Mouse (Mus musculus) granulocyte monocyte progenitor cell, adult 5-6 weeks (primary cell): ENCODE results near the gene Nanos2. TPM values are rescaled to one million over a fixed set of nuclear protein-coding genes. Genes with fewer than 3 reads are reported as not detected.

Source experiments
- ATAC-seq: replicated peaks from 2 replicates; pipeline ENCODE4 v1.8.0; 2016; ENCODE audit warnings: mild to moderate bottlenecking, moderate TSS enrichment, inconsistent platforms; ENCODE audit not compliant: poor library complexity, severe bottlenecking
- total RNA-seq, 2 experiments: library from RNA; stranded (forward) in 1 of 2; stranded (reverse) in 1 of 2; fragments of 200-712, 200-1000 nt in 1 of 2; fragments of >200 nt in 1 of 2; fragmentation: Nextera tagmentation in 1 of 2; gene quantifications; 2 replicates each; pipeline ENCODE4 v1.2.3; 2014 to 2017

The Nanos2 gene
- total RNA-seq, 2 experiments from 2014 or later = not detected

DNA sequence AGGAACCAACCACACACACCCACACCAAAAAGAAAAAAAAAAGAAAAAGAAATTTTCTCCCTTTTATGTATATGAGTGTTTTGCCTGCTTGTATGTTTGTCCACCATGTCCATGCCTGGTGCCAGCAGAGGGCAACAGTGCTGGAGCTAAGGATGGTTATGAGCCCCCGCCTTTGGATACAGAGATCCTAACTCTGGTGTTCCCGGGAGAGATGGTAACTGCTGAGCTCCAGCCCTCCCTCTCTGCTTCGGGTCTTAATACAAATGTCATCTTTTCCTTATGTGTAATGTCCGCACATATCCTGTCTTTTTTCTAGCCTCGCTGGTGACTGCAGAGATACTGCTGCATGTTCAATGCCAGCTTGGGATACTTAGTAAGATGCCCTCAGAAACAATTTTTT lies 2.8 kb downstream of the Nanos2 start:
- no peak for ATAC-seq

DNA sequence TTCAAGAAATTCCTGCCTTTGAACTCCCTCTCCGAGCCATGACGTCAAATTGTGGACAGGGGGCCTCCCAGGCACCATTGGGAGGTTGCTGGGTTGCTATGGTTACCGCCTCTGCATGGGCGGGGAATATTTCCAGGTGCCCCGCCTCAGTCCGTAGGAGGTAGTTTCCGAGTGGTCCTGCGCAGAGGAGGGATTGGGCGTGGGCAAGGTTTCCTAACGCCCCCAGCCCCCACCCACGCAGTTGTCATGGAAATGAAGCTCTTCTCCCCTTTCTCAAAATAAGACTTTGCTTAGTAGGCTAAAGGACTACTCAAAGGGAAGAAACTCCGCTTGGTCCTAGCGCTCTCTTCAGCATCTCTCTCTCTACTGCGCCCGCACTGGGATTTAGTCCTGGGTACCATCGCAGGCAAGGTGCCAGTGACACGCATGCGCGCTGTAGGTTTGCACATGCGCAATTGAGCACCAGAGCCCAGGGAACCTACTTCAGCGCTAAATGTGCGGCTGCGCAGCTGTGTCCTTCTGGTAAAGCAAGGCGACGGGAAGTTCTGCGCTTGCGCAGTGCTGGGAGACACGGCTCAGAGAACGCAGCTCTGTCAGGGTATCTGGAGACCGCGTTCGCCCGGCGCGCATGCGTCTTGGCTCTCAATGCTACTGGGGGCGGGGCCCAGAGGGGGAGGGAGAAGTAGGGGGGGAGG lies 3.5 kb downstream of the Nanos2 start, which contains the start of gene Mypop:
Gene Mypop, plus strand, starts transcription at position 645 of the 695 bp plus-strand sequence.
- ATAC-seq = peak; percentile 86

- no peak for ATAC-seq
Measured at GRCm38 (mm10) chr7:18991660-18992293, 4.6 kb downstream of the Nanos2 start.

- no peak for ATAC-seq
Measured at GRCm38 (mm10) chr7:18992294-18992675, 5.1 kb downstream of the Nanos2 start.

DNA sequence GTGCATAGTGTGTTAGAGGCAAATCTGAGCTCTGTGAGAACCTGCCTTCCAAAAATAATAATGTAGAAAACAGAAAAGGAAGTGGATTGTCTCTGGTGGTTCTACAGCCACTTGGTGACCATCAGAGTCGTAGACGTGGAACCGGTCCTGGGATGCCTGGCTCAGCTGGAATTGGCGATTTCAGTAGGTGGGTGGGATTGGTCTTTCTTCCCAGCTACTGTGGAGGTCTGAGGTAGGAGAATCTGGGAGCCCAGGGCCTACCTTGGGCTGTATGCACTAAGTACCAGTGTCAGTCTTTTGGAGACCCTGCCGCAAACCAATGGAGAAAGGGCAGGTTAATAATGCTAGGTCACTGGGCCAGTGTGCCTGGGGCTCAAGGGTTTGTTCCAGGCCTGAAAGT lies 5.8 kb downstream of the Nanos2 start:
- ATAC-seq = no peak

DNA sequence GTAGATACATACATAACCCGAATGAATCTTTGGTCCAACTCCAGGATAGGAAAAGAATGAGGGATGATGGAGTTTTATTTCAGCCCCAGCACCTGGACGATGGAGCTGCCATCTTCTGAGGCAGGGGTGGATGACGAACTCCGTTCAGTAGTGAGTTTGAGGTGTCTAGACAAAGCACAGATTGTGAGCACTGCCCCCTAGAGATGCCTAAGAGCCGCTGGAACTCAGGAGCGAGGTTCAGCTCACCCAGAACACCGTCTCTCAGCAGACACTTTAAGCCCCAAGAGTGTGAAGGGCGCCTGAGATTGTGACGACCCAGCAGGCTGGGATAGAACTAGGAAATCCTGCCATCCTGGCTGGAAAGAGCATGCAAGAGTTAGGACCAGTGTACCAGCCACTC lies 11.6 kb downstream of the Nanos2 start:
- ATAC-seq = no peak

DNA sequence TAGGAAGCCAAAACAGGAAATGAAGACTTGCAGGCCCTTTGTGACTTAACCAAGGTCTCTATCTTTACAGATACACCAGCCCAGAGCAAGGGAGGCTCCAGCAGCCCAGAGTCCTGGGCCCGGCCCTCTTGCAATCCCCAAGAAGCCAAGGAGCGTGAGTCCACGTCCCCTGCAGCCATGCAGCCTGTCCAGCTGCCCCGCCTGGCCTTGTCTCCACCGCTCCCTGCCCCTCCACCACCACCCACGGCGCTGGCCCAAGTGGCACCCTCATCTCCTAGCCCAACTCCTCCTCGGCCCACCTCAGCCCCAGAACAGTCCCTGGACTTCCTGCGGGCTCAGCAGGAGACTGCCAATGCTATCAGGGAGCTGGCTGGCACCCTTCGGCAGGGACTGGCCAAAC lies 13.2 kb downstream of the Nanos2 start:
- no peak for ATAC-seq

- ATAC-seq = peak; percentile 59
Measured at GRCm38 (mm10) chr7:19001066-19001806, 14.0 kb downstream of the Nanos2 start.

- no peak for ATAC-seq
Measured at GRCm38 (mm10) chr7:19001807-19002085, 14.5 kb downstream of the Nanos2 start.

DNA sequence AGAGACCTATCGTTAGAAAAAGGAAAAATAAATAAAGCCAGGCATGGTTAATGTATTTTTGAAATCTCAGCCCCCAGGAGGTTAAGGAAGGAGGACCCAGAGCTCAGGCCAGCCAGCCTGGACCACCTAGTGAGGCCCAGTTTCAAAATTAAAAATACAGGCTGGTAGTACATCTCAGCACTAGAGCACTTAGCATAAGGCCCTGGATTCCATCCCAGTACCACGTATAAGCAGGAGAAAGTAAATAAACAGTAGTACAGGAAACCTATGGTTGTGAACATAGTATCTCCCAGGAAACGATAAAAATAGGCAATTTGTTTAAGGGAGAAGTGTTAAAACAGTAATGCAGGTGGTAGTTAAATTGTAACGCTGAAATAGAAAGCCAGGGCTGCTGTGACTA lies 14.9 kb downstream of the Nanos2 start:
- no peak for ATAC-seq

- ATAC-seq = peak; percentile 46
Measured at GRCm38 (mm10) chr7:19002848-19003498, 15.8 kb downstream of the Nanos2 start.

DNA sequence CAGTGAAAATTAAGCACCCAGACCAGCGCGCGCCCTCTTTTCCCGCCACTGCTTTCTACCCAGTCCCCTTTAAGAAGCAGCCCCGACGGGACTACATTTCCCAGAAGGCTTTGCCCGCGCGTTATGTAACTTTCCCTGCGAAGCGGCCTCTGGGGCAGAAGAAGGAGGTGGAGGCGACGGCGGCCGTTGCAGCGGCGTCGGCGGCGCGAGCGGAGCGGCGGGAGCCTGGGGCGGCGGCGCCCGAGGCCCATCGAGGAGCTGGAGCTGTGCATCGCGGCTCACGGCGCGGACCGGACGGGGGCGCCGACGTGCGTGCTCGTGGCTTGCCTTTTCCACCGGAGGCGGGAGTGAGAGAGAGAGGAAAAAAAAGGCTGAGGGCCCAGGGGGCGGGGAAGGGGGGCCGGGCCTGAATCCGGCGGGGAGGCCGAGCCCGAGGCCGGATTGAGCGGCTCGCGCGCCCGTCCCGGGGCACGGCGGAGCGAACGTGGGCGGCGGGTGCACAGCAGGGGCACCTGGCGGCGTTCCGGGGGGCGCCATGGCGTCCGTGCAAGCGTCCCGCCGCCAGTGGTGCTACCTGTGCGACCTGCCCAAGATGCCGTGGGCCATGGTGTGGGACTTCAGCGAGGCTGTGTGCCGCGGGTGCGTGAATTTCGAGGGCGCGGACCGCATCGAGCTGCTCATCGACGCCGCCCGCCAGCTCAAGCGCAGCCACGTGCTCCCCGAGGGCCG lies 16.9 kb downstream of the Nanos2 start, which contains the start of gene Irf2bp1:
Gene Irf2bp1, plus strand, starts transcription at position 143 of the 729 bp plus-strand sequence.
- ATAC-seq = peak; percentile 45

- ATAC-seq = no peak
Measured at GRCm38 (mm10) chr7:19004631-19005079, 17.5 kb downstream of the Nanos2 start.

GRCm38 (mm10) chr7:19005417-19006121 lies 18.4 kb downstream of the Nanos2 start:
- ATAC-seq = no peak

DNA sequence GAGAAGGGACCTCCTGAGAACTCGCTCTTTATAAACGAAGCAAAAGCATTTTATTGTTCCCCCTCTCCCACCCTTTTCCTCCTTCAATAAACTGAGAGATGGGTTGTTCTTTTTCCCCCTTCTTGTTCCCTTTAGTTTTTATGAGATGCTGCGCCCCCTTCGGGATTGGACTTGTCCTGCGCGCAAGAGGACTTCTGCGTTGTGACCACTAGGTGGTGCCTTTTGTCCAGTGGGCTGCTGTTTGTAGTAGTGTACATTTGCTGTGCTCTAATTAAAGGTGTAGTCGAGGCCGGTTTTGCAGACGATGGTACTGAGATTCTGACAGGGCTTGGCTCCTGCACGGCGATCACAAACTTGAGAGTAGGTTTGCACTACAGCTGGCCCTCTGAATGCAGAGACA lies 19.3 kb downstream of the Nanos2 start:
- peak; percentile 41 for ATAC-seq

- ATAC-seq = no peak
Measured at GRCm38 (mm10) chr7:19007026-19007977, 20.1 kb downstream of the Nanos2 start.

- ATAC-seq = no peak
Measured at GRCm38 (mm10) chr7:19010581-19010980, 23.4 kb downstream of the Nanos2 start.

GRCm38 (mm10) chr7:19012025-19012621 lies 24.9 kb downstream of the Nanos2 start:
- ATAC-seq = peak; percentile 36
